Mouse (Mus musculus): Measurements from ENCODE around the gene Vmn2r69. TPM values are rescaled to one million over a fixed set of nuclear protein-coding genes. Genes with fewer than 3 reads are reported as not detected.

Vmn2r69 gene
- not detected in 2 replicates for total RNA-seq (2015; ENCODE audit: low replicate concordance)
- total RNA-seq (2017; ENCODE audit: low replicate concordance), result under 0.01 TPM in 1 of 2 replicates, not detected in the other

- no peak for ATAC-seq (replicated peaks; ENCODE audit: low FRiP score, poor library complexity, severe bottlenecking)
These were observed at the start of gene Vmn2r69 for GRCm38 (mm10) chr7:85415820-85416219. Vmn2r69 (minus strand) TSS chr7:85415920.

Other genes starting within 250 kb of the Vmn2r69 start
- not detected in 2 replicates for gene Vmn2r68, start 178.1 kb downstream of the Vmn2r69 start, total RNA-seq (2015; ENCODE audit: low replicate concordance)
- gene Vmn2r68, start 178.1 kb downstream of the Vmn2r69 start, total RNA-seq (2017; ENCODE audit: low replicate concordance), result not detected in 2 replicates
- gene Vmn2r71, start 147.2 kb upstream of the Vmn2r69 start, total RNA-seq (2015; ENCODE audit: low replicate concordance), result not detected in 2 replicates
- not detected in 2 replicates for gene Vmn2r71, start 147.2 kb upstream of the Vmn2r69 start, total RNA-seq (2017; ENCODE audit: low replicate concordance)
- not detected in 2 replicates for gene Vmn2r70, start 153.3 kb upstream of the Vmn2r69 start, total RNA-seq (2015; ENCODE audit: low replicate concordance)
- not detected in 2 replicates for gene Vmn2r70, start 153.3 kb upstream of the Vmn2r69 start, total RNA-seq (2017; ENCODE audit: low replicate concordance)